Mouse (Mus musculus) midbrain, embryonic 10.5 days (tissue): Measurements from ENCODE around the gene Ivl. TPM values are rescaled to one million over a fixed set of nuclear protein-coding genes. Genes with fewer than 3 reads are reported as not detected.

ENCODE experiments used
- DNase-seq: peaks from one replicate; pipeline ENCODE4 v3.0.0-alpha.2; 2017; ENCODE audit warnings: low spot score
- H3K27ac ChIP-seq: fragments of 300-500 bp; sonication (generic); replicated peaks from 2 replicates; pipeline ENCODE4 v1.5.1; 2016; ENCODE audit warnings: mild to moderate bottlenecking
- H3K27me3 ChIP-seq: fragments of 300-500 bp; sonication (generic); 2 replicates; pipeline ENCODE4 v1.6.1; 2016; ENCODE audit warnings: low read depth, mild to moderate bottlenecking; ENCODE audit not compliant: poor library complexity, severe bottlenecking
- H3K36me3 ChIP-seq: fragments of 300-500 bp; sonication (generic); 2 replicates; pipeline ENCODE4 v1.6.1; 2016; ENCODE audit warnings: mild to moderate bottlenecking, moderate library complexity
- H3K4me1 ChIP-seq: fragments of 300-500 bp; sonication (generic); 2 replicates; pipeline ENCODE4 v1.6.1; 2016
- H3K4me3 ChIP-seq: fragments of 300-500 bp; sonication (generic); 2 replicates; pipeline ENCODE4 v1.5.1; 2016; ENCODE audit warnings: mild to moderate bottlenecking, moderate library complexity
- H3K9me3 ChIP-seq: fragments of 300-500 bp; sonication (generic); replicated peaks from 2 replicates; pipeline ENCODE4 v1.6.1; 2016; ENCODE audit warnings: mild to moderate bottlenecking
- WGBS: fragments of 180-500 bp; shearing (Covaris S2); methylation state at CpG from one replicate; pipeline ENCODE4 v1.1.7; 2016; 5-methylcytosine and 5-hydroxymethylcytosine counted together
- polyA plus RNA-seq: library from polyadenylated mRNA; unstranded; fragments of >200 nt; fragmentation: Nextera tagmentation; extraction: Ambion mirVana; gene quantifications from 2 replicates; pipeline ENCODE4 v1.2.1, GENCODE M21; 2016

Ivl gene
- polyA plus RNA-seq, 1 experiment from 2014 or later = not detected

- no peaks in the 10 kb centered on the region for H3K9me3 ChIP-seq
- H3K36me3 ChIP-seq = no peaks in the 10 kb centered on the region
- no peak for DNase-seq
- no peak overlapping the region for H3K27ac ChIP-seq
- H3K4me3 ChIP-seq = no peak overlapping the region
- 58% methylated on average over 4 of the region's 4 CpGs for WGBS
- H3K4me1 ChIP-seq = peaks cover 27% of the 10 kb centered on the region
- H3K27me3 ChIP-seq = no peaks in the 10 kb centered on the region
Observed at GRCm38 (mm10) chr3:92578652-92579413, 5.3 kb upstream of the Ivl start.

GRCm38 (mm10) chr3:92572514-92573155 lies 900 bp downstream of the Ivl start:
- Histone ChIP-seq H3K27ac (no peak overlapping the region), H3K27me3 (no peaks in the 10 kb centered on the region), H3K9me3 (no peaks in the 10 kb centered on the region), H3K36me3 (no peaks in the 10 kb centered on the region), H3K4me3 (no peak overlapping the region), H3K4me1 (peaks cover 3% of the 10 kb centered on the region; the same call in 1 of the 2 replicates)
- DNase-seq = no peak
- 79% methylated on average over 2 of the region's 2 CpGs for WGBS

GRCm38 (mm10) chr3:92568752-92569151 lies 4.8 kb downstream of the Ivl start:
- no peaks in the 10 kb centered on the region for H3K9me3 ChIP-seq
- H3K27me3 ChIP-seq = no peaks in the 10 kb centered on the region
- DNase-seq = no peak
- 83% methylated on average over 2 of the region's 2 CpGs for WGBS
- H3K4me1 ChIP-seq = no peaks in the 10 kb centered on the region
- no peak overlapping the region for H3K4me3 ChIP-seq
- H3K27ac ChIP-seq = no peak overlapping the region
- H3K36me3 ChIP-seq = no peaks in the 10 kb centered on the region

- H3K27ac ChIP-seq = no peak overlapping the region
- no peaks in the 10 kb centered on the region for H3K4me1 ChIP-seq
- H3K36me3 ChIP-seq = no peaks in the 10 kb centered on the region
- no peaks in the 10 kb centered on the region for H3K27me3 ChIP-seq
- no peak for DNase-seq
- H3K4me3 ChIP-seq = no peak overlapping the region
- no peaks in the 10 kb centered on the region for H3K9me3 ChIP-seq
Observed at GRCm38 (mm10) chr3:92565418-92565817, 8.1 kb downstream of the Ivl start.

- DNase-seq = no peak
- H3K36me3 ChIP-seq = no peaks in the 10 kb centered on the region
- no peaks in the 10 kb centered on the region for H3K4me1 ChIP-seq
- no peaks in the 10 kb centered on the region for H3K27me3 ChIP-seq
- H3K4me3 ChIP-seq = no peak within 1 kb of the TSS
- no peak within 1 kb of the TSS for H3K27ac ChIP-seq
- 92% methylated on average over 3 of the region's 3 CpGs for WGBS
- no peaks in the 10 kb centered on the region for H3K9me3 ChIP-seq
Observed at GRCm38 (mm10) chr3:92534411-92534810, 39.1 kb downstream of the Ivl start, which contains the start of gene 2310046K23Rik. TSS of gene 2310046K23Rik (minus strand) at chr3:92534511.

Other genes with a start within 250 kb of the Ivl start
- not detected in 2 replicates for gene Sprr2d, start 234.6 kb downstream of the Ivl start, polyA plus RNA-seq
- not detected in 2 replicates for gene Sprr2e, start 221.6 kb downstream of the Ivl start, polyA plus RNA-seq
- not detected in 2 replicates for gene Sprr2f, start 208.5 kb downstream of the Ivl start, polyA plus RNA-seq
- not detected in 2 replicates for gene Sprr2h, start 188.1 kb downstream of the Ivl start, polyA plus RNA-seq
- not detected in 2 replicates for gene Sprr2i, start 165.7 kb downstream of the Ivl start, polyA plus RNA-seq
- not detected in 2 replicates for gene Sprr2j-ps, start 155.7 kb downstream of the Ivl start, polyA plus RNA-seq
- gene Gm9774, start 144.3 kb downstream of the Ivl start, polyA plus RNA-seq = 9.1 and 11.4 TPM in 2 replicates
- not detected in 2 replicates for gene Sprr2k, start 141.2 kb downstream of the Ivl start, polyA plus RNA-seq
- gene Sprr1b, start 134.9 kb downstream of the Ivl start, polyA plus RNA-seq = not detected in 2 replicates
- not detected in 2 replicates for gene Sprr3, start 115.0 kb downstream of the Ivl start, polyA plus RNA-seq
- gene Sprr1a, start 87.8 kb downstream of the Ivl start, polyA plus RNA-seq = not detected in 2 replicates
- gene Sprr4, start 73.2 kb downstream of the Ivl start, polyA plus RNA-seq = not detected in 2 replicates
- not detected in 2 replicates for gene 2310046K23Rik, start 39.2 kb downstream of the Ivl start, polyA plus RNA-seq
- gene Smcp, start 15.3 kb upstream of the Ivl start, polyA plus RNA-seq = not detected in 2 replicates
- gene 2210017I01Rik, start 33.8 kb upstream of the Ivl start, polyA plus RNA-seq = not detected in 2 replicates
- not detected in 2 replicates for gene Lce6a, start 47.9 kb upstream of the Ivl start, polyA plus RNA-seq
- gene Lce1a1, start 74.6 kb upstream of the Ivl start, polyA plus RNA-seq = not detected in 2 replicates
- not detected in 2 replicates for gene Lce1b, start 83.2 kb upstream of the Ivl start, polyA plus RNA-seq
- gene Lce1a2, start 96.6 kb upstream of the Ivl start, polyA plus RNA-seq = not detected in 2 replicates
- not detected in 2 replicates for gene Lce1c, start 105.5 kb upstream of the Ivl start, polyA plus RNA-seq
- gene Lce1d, start 113.5 kb upstream of the Ivl start, polyA plus RNA-seq = not detected in 2 replicates
- not detected in 2 replicates for gene Lce1e, start 135.3 kb upstream of the Ivl start, polyA plus RNA-seq
- gene Lce1f, start 146.6 kb upstream of the Ivl start, polyA plus RNA-seq = not detected in 2 replicates
- gene Gm38119, start 165.4 kb upstream of the Ivl start, polyA plus RNA-seq = not detected in 2 replicates
- not detected in 2 replicates for gene Lce1g, start 178.6 kb upstream of the Ivl start, polyA plus RNA-seq
- not detected in 2 replicates for gene Lce1h, start 191.3 kb upstream of the Ivl start, polyA plus RNA-seq
- gene Lce1i, start 205.2 kb upstream of the Ivl start, polyA plus RNA-seq = not detected in 2 replicates
- gene Lce1j, start 216.8 kb upstream of the Ivl start, polyA plus RNA-seq = not detected in 2 replicates
- gene Lce1k, start 234.2 kb upstream of the Ivl start, polyA plus RNA-seq = not detected in 2 replicates